Mouse (Mus musculus): ENCODE measurements around the gene Uba3. TPM values are rescaled to one million over a fixed set of nuclear protein-coding genes. Genes with fewer than 3 reads are reported as not detected.

The Uba3 gene
- polyA plus RNA-seq, 1 experiment from 2014 or later: 79.1 TPM

DNA sequence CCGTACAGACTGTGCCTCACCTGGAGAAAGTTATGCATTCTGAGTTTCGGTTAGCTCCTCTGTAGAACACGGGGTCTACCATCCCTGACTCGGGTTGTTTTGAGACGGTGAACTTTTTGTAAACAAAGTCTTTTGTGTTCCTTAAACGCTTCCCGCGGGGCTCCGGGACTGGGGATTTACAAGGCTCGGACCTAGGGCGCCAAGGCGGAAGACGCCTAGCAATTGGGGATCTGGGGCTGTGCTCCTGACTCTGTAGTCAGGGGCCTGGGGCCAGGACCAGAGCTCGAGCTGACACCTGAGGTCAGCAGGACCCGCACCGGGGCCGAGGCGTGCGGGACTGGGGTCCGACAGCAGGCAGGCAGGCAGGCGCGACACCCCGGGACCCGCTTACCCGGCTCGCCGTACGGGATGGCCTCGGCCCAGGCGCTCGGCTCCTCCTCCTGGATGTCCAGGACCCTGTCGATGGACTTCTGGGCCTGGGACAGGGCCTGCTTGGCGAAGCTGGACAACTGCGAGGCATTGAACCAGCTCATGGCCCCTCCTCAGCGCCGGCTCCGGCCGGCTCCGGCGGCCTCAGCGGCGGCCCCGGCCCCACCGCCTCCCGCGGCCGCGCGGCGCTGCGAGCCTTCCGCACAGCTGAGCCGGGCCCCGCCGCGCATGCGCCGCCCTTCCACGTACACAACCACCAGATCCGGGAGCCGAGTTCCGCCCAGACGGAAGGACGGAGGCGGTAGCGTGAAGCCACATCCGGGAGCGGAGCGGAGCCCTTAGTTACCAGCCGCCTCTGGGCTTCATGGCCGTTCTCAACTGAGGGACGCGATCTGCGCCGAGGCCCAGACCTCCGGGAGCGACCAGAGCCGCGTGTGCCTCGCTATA lies 26.7 kb downstream of the Uba3 start, which contains the start of gene Tmf1:
Tmf1 (minus strand) TSS at position 632 of the 876 bp plus-strand sequence.
- Histone ChIP-seq H3K4me1 (replicated peaks) (peaks cover 25% of the 10 kb centered on the region), H3K4me2 (peak within 1 kb of the TSS; percentile 80), H3K27me3 (replicated peaks) (no peaks in the 10 kb centered on the region), H3K27ac (ENCODE audit: poor library complexity, severe bottlenecking) (peak within 1 kb of the TSS; percentile 93), H3K36me3 (peaks cover 12% of the 10 kb centered on the region), H3K9ac (peak within 1 kb of the TSS; percentile 92), H3K4me3 (peak within 1 kb of the TSS; percentile 70), H3K9me3 (replicated peaks) (no peaks in the 10 kb centered on the region)
- peak; percentile 97 for ATAC-seq (ENCODE audit: insufficient number of reproducible peaks, low FRiP score)
- under 1% methylated on average over 80 of the region's 80 CpGs for WGBS

DNA sequence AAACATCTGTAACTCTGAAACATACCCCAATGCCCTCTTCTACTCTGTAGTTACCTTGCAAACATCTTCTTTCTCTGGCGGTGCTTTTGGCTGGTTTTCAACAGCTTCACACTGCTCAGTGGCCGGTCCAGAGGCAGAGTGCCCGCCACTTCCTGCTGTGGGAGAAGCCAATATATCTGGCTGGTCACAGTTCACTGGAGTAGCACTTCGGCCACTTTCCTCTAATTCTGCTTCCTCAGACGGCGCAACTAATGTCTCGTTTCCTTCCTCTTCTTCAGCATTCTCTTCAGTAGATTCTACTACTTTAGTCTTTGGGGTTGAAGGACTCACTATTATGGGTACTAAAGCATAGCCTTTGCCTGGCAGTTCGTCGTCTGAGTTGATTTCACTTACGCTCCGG lies 29.7 kb downstream of the Uba3 start:
- Histone ChIP-seq H3K4me1 (replicated peaks) (peaks cover 25% of the 10 kb centered on the region), H3K36me3 (peaks cover 32% of the 10 kb centered on the region), H3K4me2 (no peak overlapping the region), H3K9ac (no peak overlapping the region), H3K27me3 (replicated peaks) (no peaks in the 10 kb centered on the region), H3K9me3 (replicated peaks) (no peaks in the 10 kb centered on the region), H3K27ac (ENCODE audit: poor library complexity, severe bottlenecking) (no peak overlapping the region), H3K4me3 (no peak overlapping the region)
- ATAC-seq (ENCODE audit: insufficient number of reproducible peaks, low FRiP score): no peak
- 71% methylated on average over 11 of the region's 11 CpGs for WGBS

DNA sequence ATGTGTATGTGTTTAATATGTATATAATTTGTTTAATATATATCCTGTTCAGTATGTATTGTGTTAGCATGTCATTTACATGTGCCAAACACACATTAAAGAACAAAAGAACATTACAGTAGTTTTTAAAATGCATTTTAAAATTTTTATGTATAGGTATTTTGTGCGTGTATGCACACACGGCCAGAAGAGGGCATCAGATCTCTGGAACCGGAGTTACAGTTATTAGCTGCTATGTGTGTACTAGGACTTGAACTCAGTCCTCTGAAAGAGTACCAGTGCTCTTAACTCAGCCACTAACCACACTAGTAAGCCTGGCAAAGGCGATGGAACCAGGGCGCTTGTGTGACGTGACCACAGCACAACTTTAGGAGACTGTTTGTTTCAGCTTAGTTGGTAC lies 55.3 kb downstream of the Uba3 start:
- WGBS: 75% methylated on average over 6 of the region's 6 CpGs
- H3K9me3 ChIP-seq (replicated peaks): no peaks in the 10 kb centered on the region
- no peak overlapping the region for H3K4me3 ChIP-seq
- H3K27ac ChIP-seq (ENCODE audit: poor library complexity, severe bottlenecking): no peak overlapping the region
- no peak for ATAC-seq (ENCODE audit: insufficient number of reproducible peaks, low FRiP score)
- H3K4me1 ChIP-seq (replicated peaks): peaks cover 17% of the 10 kb centered on the region
- H3K27me3 ChIP-seq (replicated peaks): no peaks in the 10 kb centered on the region
- H3K4me2 ChIP-seq: no peak overlapping the region
- no peak overlapping the region for H3K9ac ChIP-seq
- peaks cover 10% of the 10 kb centered on the region; the same call in 1 of the 2 replicates for H3K36me3 ChIP-seq

DNA sequence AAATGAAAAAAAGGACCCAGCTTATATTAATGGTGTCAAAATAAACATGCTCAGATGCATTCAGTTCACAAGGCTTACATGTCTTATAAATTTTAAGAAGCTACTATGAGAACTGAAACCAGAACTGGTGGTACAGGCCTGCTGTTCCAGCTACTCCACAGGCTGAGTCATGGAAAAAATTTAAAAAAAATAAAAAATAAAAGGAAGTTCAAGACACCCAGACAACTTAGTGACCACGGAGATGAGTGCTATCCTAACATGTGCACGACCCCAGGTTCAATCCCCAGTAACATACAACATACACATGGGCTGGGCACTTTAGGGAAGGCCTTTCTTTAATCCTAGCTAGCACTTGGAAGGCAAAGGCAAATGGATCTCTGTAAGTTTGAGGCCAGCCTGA lies 55.7 kb downstream of the Uba3 start:
- no peak overlapping the region for H3K4me2 ChIP-seq

DNA sequence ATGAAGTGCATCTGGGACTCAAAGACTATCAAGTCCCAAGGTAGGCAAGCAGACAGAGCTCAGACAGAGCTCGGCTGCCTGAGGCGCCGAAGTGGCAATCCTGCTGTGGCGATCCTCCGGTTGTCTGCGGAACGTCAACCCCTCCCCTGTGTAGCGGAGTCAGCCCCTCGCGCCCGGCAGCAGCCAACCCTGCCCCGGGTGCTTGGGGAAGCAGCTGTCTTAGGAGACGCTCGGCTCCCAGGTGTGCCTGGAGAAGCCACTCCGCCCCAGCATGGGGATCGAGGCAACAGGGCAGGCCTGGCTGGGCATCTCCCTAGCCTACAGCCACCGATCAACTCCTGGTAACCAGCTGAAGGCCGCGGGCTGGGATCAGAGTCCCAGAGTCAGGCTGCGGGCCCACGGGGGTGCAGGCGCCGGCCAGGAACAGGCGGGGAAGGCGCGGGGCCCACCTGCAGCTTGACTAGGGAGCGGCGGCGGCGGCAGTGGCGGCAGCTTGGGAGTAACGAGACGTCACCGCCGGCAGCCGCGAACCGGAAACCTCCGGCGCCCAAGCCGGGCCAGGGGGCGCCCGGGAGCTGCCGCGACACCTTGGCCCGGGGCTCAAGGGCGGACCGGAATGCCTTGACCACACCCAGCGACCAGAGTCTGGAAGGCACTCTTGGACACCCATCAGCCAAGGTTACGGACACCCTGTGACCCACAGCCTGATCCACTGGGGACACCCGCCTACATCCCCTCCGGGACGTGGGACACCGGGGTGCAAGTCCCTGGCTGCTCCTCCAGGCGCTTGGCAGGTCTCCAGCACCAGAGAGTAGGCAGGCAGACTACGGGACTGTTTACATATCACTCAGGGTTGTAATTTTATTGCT lies 56.8 kb downstream of the Uba3 start, which contains the start of gene Eogt:
Eogt (minus strand) TSS at position 800 of the 869 bp plus-strand sequence.
- H3K9me3 ChIP-seq (replicated peaks): no peaks in the 10 kb centered on the region
- H3K27me3 ChIP-seq (replicated peaks): no peaks in the 10 kb centered on the region
- H3K4me3 ChIP-seq: peak within 1 kb of the TSS; percentile 64
- peak; percentile 85 for ATAC-seq (ENCODE audit: insufficient number of reproducible peaks, low FRiP score)
- peaks cover 7% of the 10 kb centered on the region; the same call in 1 of the 2 replicates for H3K36me3 ChIP-seq
- peak within 1 kb of the TSS; percentile 88 for H3K4me2 ChIP-seq
- peak within 1 kb of the TSS; percentile 72 for H3K27ac ChIP-seq (ENCODE audit: poor library complexity, severe bottlenecking)
- H3K9ac ChIP-seq: peak within 1 kb of the TSS; percentile 81
- WGBS: under 1% methylated on average over 56 of the region's 56 CpGs
- H3K4me1 ChIP-seq (replicated peaks): peaks cover 23% of the 10 kb centered on the region

More for the DNA sequence above, 55.7 kb downstream of the Uba3 start:
- Histone ChIP-seq H3K4me3 (no peak overlapping the region), H3K4me1 (replicated peaks) (peaks cover 18% of the 10 kb centered on the region), H3K9me3 (replicated peaks) (no peaks in the 10 kb centered on the region), H3K27ac (ENCODE audit: poor library complexity, severe bottlenecking) (no peak overlapping the region), H3K27me3 (replicated peaks) (no peaks in the 10 kb centered on the region), H3K9ac (no peak overlapping the region), H3K36me3 (peaks cover 10% of the 10 kb centered on the region; the same call in 1 of the 2 replicates)
- WGBS: 77% methylated on average over 2 of the region's 2 CpGs
- ATAC-seq (ENCODE audit: insufficient number of reproducible peaks, low FRiP score): no peak

DNA sequence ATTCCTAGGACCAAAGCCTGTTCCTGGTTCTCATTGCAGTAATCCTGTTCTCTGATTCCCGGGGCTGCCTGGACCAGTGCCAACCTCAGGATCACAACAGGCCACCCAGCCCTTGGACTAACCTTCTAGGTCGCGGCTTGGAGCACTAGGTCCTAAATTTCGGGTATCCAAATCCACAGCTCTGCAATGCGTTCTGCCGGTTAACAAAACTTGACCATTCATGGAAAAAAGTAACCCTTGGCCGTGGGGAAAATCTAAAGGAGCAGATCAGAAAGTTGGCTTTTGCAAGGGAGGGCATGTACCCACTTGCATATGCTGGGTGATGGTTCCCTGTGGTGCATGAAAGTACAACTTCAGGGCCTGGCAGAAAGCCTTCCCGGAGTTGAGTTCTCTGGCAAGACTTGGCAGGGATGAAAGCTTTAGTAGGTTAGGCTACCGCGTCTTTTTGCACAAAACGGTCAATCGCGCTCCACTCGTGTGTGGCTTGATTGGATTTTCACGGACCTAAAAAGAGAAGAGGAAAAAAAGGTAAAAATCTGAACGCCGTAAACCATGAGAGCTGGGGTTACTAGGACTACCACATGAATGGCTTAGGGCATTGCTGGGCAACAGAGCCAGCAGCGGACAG lies 57.6 kb downstream of the Uba3 start:
- Histone ChIP-seq H3K36me3 (peaks cover 8% of the 10 kb centered on the region), H3K4me3 (peak overlapping the region; percentile 64), H3K4me2 (peak overlapping the region; percentile 88), H3K27me3 (replicated peaks) (no peaks in the 10 kb centered on the region), H3K27ac (ENCODE audit: poor library complexity, severe bottlenecking) (peak overlapping the region; percentile 72), H3K9me3 (replicated peaks) (no peaks in the 10 kb centered on the region), H3K4me1 (replicated peaks) (peaks cover 23% of the 10 kb centered on the region), H3K9ac (peak overlapping the region; percentile 81)
- 16% methylated on average over 18 of the region's 18 CpGs for WGBS
- no peak for ATAC-seq (ENCODE audit: insufficient number of reproducible peaks, low FRiP score)

DNA sequence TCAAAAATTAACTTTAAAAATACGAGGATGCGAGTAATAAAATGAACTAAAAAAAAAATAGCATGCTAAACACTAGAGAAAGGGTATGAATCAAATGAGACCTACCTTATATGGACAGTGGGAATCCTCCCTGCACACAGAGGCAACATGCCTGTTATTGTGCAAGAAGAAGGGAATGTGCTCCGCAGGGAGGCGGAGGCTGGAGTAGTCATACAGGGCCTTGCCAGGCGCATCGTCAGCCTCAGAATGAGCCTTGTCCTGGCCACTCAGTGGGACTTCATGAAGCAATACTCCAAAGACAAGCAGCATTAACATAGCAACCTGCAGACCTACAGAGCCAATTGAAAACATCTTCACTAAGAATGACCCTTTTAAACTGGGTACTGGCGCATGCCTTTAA lies 60.3 kb downstream of the Uba3 start:
- no peak overlapping the region for H3K4me3 ChIP-seq
- ATAC-seq (ENCODE audit: insufficient number of reproducible peaks, low FRiP score): no peak
- no peak overlapping the region for H3K4me2 ChIP-seq
- 90% methylated on average over 7 of the region's 7 CpGs for WGBS
- peaks cover 4% of the 10 kb centered on the region; the same call in 1 of the 2 replicates for H3K9me3 ChIP-seq (replicated peaks)
- no peaks in the 10 kb centered on the region for H3K27me3 ChIP-seq (replicated peaks)
- peaks cover 27% of the 10 kb centered on the region for H3K4me1 ChIP-seq (replicated peaks)
- peaks cover 30% of the 10 kb centered on the region for H3K36me3 ChIP-seq
- H3K9ac ChIP-seq: no peak overlapping the region
- no peak overlapping the region for H3K27ac ChIP-seq (ENCODE audit: poor library complexity, severe bottlenecking)

DNA sequence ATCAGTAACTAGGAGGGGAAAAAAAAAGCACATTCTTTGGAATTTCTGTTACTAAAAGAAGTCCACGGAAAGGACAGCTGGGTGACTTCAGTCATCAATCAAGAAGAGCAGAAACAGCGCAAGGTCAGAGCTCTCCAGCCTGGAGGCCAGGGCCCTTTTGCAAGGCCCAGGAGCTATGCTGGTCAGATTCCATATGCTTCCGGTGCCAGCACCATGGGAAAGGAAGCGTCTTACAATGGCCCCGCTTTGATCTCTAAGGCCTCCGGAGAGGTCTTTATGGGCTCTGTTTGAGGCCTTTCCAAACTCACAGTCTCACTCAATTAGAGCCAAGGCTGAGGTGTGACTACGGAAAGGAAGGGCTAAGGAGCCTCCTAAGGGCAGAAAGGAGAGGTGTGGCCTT lies 61.1 kb downstream of the Uba3 start:
- Histone ChIP-seq H3K4me2 (no peak overlapping the region), H3K36me3 (peaks cover 38% of the 10 kb centered on the region), H3K4me1 (replicated peaks) (peaks cover 26% of the 10 kb centered on the region), H3K27ac (ENCODE audit: poor library complexity, severe bottlenecking) (no peak overlapping the region), H3K4me3 (no peak overlapping the region), H3K9ac (no peak overlapping the region), H3K9me3 (replicated peaks) (peaks cover 10% of the 10 kb centered on the region; the same call in 1 of the 2 replicates), H3K27me3 (replicated peaks) (no peaks in the 10 kb centered on the region)
- 25% methylated on average over 7 of the region's 7 CpGs for WGBS
- no peak for ATAC-seq (ENCODE audit: insufficient number of reproducible peaks, low FRiP score)

DNA sequence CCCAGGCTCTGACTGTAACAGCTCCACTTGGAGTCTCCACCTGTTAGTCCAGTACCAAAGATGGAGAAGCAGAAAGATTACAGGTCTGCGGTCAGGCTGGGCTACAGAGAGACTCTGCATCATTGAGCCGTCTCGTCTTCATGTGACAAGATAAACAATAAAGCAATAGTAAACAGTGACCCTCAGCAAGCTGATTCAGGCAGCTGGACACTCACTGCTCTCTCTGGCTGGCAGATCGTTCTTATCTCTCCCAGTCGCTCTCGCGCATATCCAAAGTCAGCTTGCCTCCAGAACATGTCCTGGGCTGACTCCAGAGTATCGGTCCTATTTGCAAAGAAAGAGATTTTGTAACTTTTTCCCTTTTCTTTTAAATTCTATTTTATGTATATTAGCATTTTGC lies 62.8 kb downstream of the Uba3 start:
- peaks cover 10% of the 10 kb centered on the region; the same call in 1 of the 2 replicates for H3K9me3 ChIP-seq (replicated peaks)
- no peaks in the 10 kb centered on the region for H3K27me3 ChIP-seq (replicated peaks)
- ATAC-seq (ENCODE audit: insufficient number of reproducible peaks, low FRiP score): no peak
- peaks cover 19% of the 10 kb centered on the region for H3K4me1 ChIP-seq (replicated peaks)
- WGBS: 36% methylated on average over 8 of the region's 8 CpGs
- no peak overlapping the region for H3K4me2 ChIP-seq
- H3K9ac ChIP-seq: no peak overlapping the region
- no peak overlapping the region for H3K4me3 ChIP-seq
- no peak overlapping the region for H3K27ac ChIP-seq (ENCODE audit: poor library complexity, severe bottlenecking)
- H3K36me3 ChIP-seq: peaks cover 44% of the 10 kb centered on the region

DNA sequence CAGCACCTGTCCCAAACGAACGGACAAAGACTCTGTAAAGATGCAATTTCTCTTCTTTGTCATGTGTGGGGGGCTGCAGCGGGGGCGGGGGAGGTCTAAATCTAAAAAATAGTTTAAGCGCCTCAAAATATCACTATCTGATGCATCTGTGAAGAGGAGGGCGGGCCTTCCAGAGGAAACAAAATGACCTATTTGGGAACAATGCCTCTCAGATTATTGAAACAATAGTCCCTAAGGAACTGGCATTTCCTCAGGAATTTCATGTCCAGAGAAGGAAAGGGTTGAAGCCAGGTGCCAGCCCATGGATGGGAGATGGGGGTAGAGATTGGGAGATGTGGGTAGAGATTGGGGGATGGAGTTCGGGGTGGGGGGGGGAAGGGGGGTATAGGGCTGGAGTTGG lies 63.6 kb downstream of the Uba3 start:
- Histone ChIP-seq H3K36me3 (peaks cover 44% of the 10 kb centered on the region), H3K4me2 (no peak overlapping the region), H3K4me3 (no peak overlapping the region), H3K9me3 (replicated peaks) (peaks cover 10% of the 10 kb centered on the region; the same call in 1 of the 2 replicates), H3K4me1 (replicated peaks) (peaks cover 13% of the 10 kb centered on the region), H3K27me3 (replicated peaks) (no peaks in the 10 kb centered on the region), H3K9ac (no peak overlapping the region), H3K27ac (ENCODE audit: poor library complexity, severe bottlenecking) (no peak overlapping the region)
- 86% methylated on average over 7 of the region's 7 CpGs for WGBS
- ATAC-seq (ENCODE audit: insufficient number of reproducible peaks, low FRiP score): no peak
